Mouse (Mus musculus) lung, postnatal 0 days (tissue): ENCODE measurements around the gene Serpinf2.

Experiments used
- CTCF ChIP-seq: IDR thresholded peaks from 2 replicates; pipeline ENCODE4 v1.5.1; 2016; ENCODE audit warnings: antibody characterized with exemption, mild to moderate bottlenecking
- EP300 ChIP-seq: IDR thresholded peaks from 2 replicates; pipeline ENCODE4 v1.6.1; 2016; ENCODE audit warnings: antibody characterized with exemption, mild to moderate bottlenecking, control low read depth

- TF ChIP-seq CTCF (no peak), EP300 (no peak)
Measured at GRCm38 (mm10) chr11:75452812-75453557, 13.6 kb upstream of the Serpinf2 start.
